Mouse (Mus musculus) hindbrain, embryonic 10.5 days (tissue): ENCODE results near the gene Gipr. TPM values are rescaled to one million over a fixed set of nuclear protein-coding genes. Genes with fewer than 3 reads are reported as not detected.

Experiments
- DNase-seq: peaks from one replicate; pipeline ENCODE4 v3.0.0-alpha.2; 2017; ENCODE audit warnings: low spot score
- H3K27ac ChIP-seq: fragments of 300-500 bp; sonication (generic); 2 replicates; pipeline ENCODE4 v1.5.1; 2016; ENCODE audit warnings: mild to moderate bottlenecking, moderate library complexity
- H3K27me3 ChIP-seq: fragments of 300-500 bp; sonication (generic); 2 replicates; pipeline ENCODE4 v1.6.1; 2016; ENCODE audit warnings: mild to moderate bottlenecking; ENCODE audit not compliant: poor library complexity, insufficient read depth, severe bottlenecking
- H3K36me3 ChIP-seq: fragments of 300-500 bp; sonication (generic); 2 replicates; pipeline ENCODE4 v1.6.1; 2016; ENCODE audit warnings: mild to moderate bottlenecking, moderate library complexity
- H3K4me1 ChIP-seq: fragments of 300-500 bp; sonication (generic); replicated peaks from 2 replicates; pipeline ENCODE4 v1.6.1; 2016; ENCODE audit warnings: mild to moderate bottlenecking
- H3K4me3 ChIP-seq: fragments of 300-500 bp; sonication (generic); 2 replicates; pipeline ENCODE4 v1.5.1; 2016; ENCODE audit warnings: mild to moderate bottlenecking, moderate library complexity
- H3K9me3 ChIP-seq: fragments of 300-500 bp; sonication (generic); 2 replicates; pipeline ENCODE4 v1.6.1; 2016; ENCODE audit warnings: mild to moderate bottlenecking, moderate library complexity
- WGBS: fragments of 180-500 bp; shearing (Covaris S2); methylation state at CpG from one replicate; pipeline ENCODE4 v1.1.7; 2016; 5-methylcytosine and 5-hydroxymethylcytosine counted together
- polyA plus RNA-seq: library from polyadenylated mRNA; unstranded; fragments of >200 nt; fragmentation: Nextera tagmentation; extraction: Ambion mirVana; gene quantifications from 2 replicates; pipeline ENCODE4 v1.2.1, GENCODE M21; 2016

Gene Gipr
- 0.95 and 1.3 TPM in 2 replicates for polyA plus RNA-seq

DNA sequence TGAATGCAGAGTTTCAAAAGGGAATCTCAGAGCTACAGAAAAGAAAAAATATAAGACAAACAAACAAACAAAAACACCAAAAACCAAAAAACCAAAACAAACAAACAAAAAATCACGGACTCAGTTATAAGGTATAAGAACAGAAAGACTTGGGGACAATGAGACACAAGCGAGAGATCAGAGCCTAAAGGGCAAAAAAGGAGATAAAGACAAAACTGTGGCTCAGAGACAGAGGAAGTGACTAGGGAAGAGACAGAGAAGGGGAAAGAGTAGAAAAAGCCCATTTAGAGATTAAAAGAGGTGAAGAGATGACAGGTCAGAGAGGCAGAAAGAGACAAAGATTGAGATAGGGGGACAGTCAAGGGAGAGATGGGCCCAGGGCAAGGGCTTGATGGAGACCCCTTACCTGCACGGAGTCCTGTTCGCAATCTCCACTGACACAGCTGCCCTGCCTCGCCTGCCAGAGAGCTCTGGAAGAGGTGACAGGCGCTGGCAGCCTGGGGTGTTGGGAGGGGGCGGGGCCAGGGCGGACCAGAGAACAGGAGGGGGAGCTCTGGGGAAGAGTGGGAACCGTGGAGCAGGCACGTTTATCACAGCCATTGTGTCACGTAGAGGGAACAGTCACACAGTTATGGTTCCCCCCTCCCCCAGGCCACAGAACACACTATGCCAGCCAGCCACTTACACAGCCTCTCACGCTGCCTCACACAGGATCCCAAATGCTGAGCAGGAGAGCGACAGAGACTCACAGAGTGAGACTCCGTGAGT lies at the start of gene Gipr:
Gene Gipr (minus strand): TSS at position 472 of the 768 bp plus-strand sequence.
- WGBS = 14% methylated on average over 14 of the region's 14 CpGs
- no peak for DNase-seq

DNA sequence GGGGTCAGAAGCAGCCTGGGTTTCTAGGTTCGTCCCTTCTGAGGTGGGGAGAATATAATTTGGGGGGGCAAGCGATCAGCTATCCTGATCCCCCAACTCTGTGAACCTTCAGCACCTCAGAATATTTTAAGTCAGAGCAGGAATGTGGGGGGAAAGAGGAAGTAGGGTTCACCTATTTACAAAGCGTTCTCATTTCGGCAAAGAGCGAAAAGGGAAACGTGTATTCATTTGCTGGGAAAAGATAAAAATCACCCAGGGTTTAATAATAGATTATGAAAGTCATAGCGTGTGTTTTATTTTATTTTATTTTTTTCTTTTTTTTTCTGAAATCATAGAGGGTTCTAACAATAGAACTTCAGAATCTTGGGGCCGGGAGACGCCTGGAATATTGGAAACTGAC lies 49.0 kb upstream of the Gipr start:
- Histone ChIP-seq H3K27ac (no peak overlapping the region), H3K4me3 (no peak overlapping the region), H3K9me3 (peaks cover 3% of the 10 kb centered on the region; the same call in 1 of the 2 replicates), H3K36me3 (no peaks in the 10 kb centered on the region), H3K27me3 (peaks cover 24% of the 10 kb centered on the region), H3K4me1 (peaks cover 51% of the 10 kb centered on the region)
- no peak for DNase-seq
- WGBS = 72% methylated on average over 9 of the region's 9 CpGs

More for the DNA sequence above, at the start of gene Gipr:
- peak within 1 kb of the TSS; percentile 31 for H3K4me3 ChIP-seq
- peaks cover 3% of the 10 kb centered on the region; the same call in 1 of the 2 replicates for H3K9me3 ChIP-seq
- H3K36me3 ChIP-seq = no peaks in the 10 kb centered on the region
- 0 out of 2 replicates have a peak within 1 kb of the TSS, but pooled peaks have one; percentile 14 for H3K27ac ChIP-seq
- peaks cover 56% of the 10 kb centered on the region for H3K27me3 ChIP-seq
- H3K4me1 ChIP-seq = peaks cover 37% of the 10 kb centered on the region

DNA sequence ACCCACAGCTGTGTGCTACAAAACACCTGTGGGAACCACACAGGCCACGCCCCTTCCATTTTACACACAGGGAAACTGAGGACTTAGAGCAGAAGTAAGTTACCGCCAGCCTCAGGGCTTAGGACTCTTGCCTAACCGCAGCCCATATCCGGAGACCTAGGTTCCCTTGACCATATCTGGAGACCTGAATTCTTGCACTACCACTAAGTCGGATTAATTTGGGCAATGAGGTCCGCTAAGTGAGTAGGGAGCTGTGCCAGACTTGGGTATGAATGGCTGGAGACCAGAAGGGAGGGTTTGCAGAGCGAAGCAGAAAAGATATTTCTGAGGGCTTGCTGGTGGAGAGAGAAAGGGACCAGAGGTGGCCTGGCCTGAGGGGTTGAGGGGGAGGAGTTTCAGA lies 48.4 kb upstream of the Gipr start:
- no peak overlapping the region for H3K27ac ChIP-seq
- no peak overlapping the region for H3K4me3 ChIP-seq
- H3K9me3 ChIP-seq = peaks cover 6% of the 10 kb centered on the region; the same call in 1 of the 2 replicates
- no peaks in the 10 kb centered on the region for H3K36me3 ChIP-seq
- H3K4me1 ChIP-seq = peaks cover 51% of the 10 kb centered on the region
- peaks cover 24% of the 10 kb centered on the region for H3K27me3 ChIP-seq
- WGBS = 76% methylated on average over 7 of the region's 7 CpGs
- no peak for DNase-seq

DNA sequence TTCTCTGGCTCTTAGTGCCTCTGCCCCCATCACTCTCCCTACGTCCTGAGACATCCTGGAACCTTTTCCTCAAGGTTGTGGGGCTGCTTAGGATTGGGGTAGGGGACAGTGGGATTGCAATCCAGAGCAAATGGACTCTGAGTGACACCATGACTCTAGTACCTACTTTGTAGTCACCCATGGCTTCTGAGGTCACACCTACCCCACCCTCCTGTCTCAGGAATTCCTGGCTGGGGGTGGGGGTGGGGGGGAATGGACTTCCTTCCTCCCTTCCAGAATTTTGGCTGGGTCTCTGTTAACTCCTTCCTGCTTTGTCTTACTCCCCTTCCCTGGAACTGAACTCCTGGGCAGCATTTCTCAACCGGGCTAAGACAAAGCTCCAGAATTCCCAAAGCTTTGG lies 47.5 kb upstream of the Gipr start:
- Histone ChIP-seq H3K27me3 (peaks cover 24% of the 10 kb centered on the region), H3K27ac (no peak overlapping the region), H3K9me3 (peaks cover 6% of the 10 kb centered on the region; the same call in 1 of the 2 replicates), H3K4me1 (peaks cover 51% of the 10 kb centered on the region), H3K4me3 (no peak overlapping the region), H3K36me3 (no peaks in the 10 kb centered on the region)
- no peak for DNase-seq
- WGBS = 71% methylated on average over 2 of the region's 2 CpGs

DNA sequence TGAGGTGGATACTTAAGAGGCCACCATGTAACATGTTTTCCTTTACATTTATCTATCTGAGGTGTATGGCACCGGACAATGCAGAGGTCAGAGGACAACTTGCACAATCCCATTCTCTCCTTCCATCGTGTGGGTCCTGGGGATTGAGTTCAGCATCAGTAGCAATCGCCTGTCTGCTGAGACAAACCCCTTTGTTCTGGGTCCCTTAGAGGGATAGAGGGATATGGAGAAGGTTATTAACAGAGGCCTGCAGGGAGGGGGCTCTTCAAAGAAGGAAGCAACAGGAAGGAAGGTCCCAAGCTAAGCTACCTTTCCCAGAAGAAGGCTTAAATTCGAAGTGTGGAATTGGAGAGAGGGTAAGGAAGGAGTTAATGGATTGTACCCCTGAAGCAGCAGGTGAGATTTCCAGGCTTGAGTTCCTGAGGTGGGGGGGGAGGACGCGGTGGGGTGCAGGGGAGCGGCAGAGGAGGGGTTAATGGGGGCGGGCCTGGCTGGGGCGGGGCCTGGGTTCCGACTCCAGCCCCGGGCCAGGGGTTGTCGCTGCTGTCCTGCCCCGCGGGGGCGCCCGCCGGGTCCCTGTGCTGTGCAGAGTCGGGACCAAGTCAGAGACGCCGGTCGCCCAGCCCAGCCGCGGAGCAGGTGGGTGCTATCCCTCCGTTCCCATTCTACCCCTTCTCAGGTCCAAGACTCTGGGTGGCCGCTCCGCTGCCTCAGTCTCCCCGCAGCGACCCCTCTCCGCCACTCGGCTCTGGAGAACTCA lies 46.2 kb upstream of the Gipr start, which contains the start of gene Gpr4:
Gene Gpr4 (plus strand): TSS at position 543 of the 760 bp plus-strand sequence.
- Histone ChIP-seq H3K27me3 (peaks cover 24% of the 10 kb centered on the region), H3K9me3 (peaks cover 6% of the 10 kb centered on the region; the same call in 1 of the 2 replicates), H3K4me1 (peaks cover 42% of the 10 kb centered on the region), H3K36me3 (no peaks in the 10 kb centered on the region), H3K27ac (peak within 1 kb of the TSS; percentile 70), H3K4me3 (peak within 1 kb of the TSS; percentile 58)
- WGBS = 2% methylated on average over 30 of the region's 30 CpGs
- peak; percentile 52 for DNase-seq

DNA sequence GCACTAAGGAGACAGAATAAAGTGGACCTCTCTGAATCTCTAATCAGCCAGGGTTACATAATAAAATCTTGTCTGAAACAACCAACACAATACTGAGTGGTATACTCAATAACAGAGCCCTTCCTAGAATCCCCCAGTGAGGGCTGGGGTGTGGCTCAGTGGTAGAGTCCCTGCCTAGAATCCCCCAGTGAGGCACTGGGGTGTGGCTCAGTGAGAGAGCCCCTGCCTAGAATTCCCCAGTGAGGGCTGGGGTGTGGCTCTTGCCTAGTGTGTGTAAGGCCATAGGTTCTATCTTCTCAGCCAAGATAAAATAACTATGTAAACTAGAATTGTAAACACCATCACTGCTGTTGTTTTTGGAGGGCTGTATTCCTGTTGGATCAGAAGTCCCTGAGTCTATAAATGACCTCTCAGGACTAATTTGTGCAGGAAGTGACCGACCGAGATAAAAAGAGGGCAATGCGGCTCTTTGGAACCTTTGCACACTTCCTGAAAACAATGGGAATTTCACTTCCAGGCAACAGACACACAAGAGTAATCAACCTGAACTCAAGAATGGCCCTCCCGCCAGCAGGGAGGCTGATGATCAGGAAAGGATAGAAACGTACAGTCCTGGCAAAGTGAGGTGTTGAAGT lies 45.2 kb upstream of the Gipr start:
- Histone ChIP-seq H3K27ac (no peak overlapping the region), H3K27me3 (peaks cover 24% of the 10 kb centered on the region), H3K4me1 (peaks cover 42% of the 10 kb centered on the region), H3K36me3 (peaks cover under 1% of the 10 kb centered on the region; the same call in 1 of the 2 replicates), H3K4me3 (no peak overlapping the region), H3K9me3 (peaks cover 6% of the 10 kb centered on the region; the same call in 1 of the 2 replicates)
- 52% methylated on average over 5 of the region's 5 CpGs for WGBS
- DNase-seq = no peak

DNA sequence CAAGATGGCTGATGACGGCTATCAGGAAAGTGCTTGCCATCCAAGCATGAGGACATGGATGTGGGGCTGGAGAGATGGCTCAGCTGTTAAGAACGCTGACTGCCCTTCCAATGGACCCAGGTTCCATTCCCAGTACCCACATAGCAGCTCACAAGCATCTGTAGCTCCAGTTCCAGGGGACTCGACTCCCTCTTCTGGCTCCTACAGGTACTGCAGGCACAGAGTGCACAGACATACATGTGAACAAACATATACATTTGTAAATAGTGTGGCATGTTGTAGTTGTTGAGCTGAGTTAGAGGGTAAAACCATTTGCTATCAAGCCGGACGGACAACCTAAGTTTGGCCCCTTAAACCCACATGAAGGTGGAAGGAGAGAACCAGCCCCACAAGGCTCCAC lies 44.1 kb upstream of the Gipr start:
- H3K9me3 ChIP-seq = peaks cover 6% of the 10 kb centered on the region; the same call in 1 of the 2 replicates
- WGBS = 91% methylated on average over 5 of the region's 5 CpGs
- no peak for DNase-seq
- H3K27me3 ChIP-seq = peaks cover 24% of the 10 kb centered on the region
- H3K27ac ChIP-seq = no peak overlapping the region
- H3K36me3 ChIP-seq = peaks cover 12% of the 10 kb centered on the region
- H3K4me3 ChIP-seq = no peak overlapping the region
- H3K4me1 ChIP-seq = peaks cover 37% of the 10 kb centered on the region

DNA sequence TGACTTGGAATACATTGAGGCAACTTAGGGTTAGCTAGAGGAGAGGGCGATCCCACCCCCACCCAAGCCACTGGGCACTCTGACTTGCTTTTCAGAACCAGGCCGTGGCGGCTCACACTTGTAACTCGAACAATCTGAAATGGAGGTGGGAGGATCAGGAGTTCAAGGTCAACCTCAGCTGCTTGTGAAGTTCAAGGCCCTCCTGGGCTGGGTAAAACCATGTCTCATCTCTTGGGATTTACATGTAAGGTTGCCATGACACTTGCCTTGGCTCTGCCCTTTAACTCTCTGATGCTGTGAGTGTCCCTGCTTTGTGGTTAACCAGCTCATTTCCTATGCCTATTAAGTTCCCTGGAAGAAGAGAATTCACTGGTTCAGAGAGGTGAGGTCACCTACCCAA lies 43.6 kb upstream of the Gipr start:
- Histone ChIP-seq H3K27me3 (peaks cover 21% of the 10 kb centered on the region), H3K4me1 (peaks cover 32% of the 10 kb centered on the region), H3K36me3 (peaks cover 17% of the 10 kb centered on the region), H3K9me3 (peaks cover 6% of the 10 kb centered on the region; the same call in 1 of the 2 replicates), H3K27ac (no peak overlapping the region), H3K4me3 (no peak overlapping the region)
- DNase-seq = no peak
- 84% methylated on average over 4 of the region's 4 CpGs for WGBS

DNA sequence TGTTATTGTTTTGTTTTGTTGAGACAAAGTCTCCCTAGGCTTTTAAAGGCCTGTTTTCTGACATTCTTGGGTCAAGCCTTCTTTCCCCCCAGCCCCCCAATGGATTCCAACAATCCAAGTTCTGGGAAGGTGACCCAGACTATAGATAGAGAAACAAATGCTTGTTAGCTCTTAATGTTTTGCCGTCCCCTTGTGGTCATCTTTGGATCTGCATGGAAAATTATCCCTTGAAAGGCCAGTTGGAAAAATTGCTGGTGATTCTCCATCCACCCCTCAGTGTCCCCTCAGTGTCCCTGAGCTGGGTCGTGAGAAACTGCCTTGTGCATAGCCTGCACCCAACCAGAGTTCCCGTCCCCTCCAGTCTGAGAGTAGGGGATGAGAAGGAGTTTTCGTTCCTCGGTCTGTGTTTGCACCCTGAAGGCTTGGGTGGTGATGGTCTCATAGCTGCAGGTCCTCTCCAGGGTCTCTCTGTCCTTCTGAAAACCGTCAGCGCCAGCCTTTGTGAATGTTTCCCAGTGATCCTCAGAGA lies 43.1 kb upstream of the Gipr start:
- Histone ChIP-seq H3K36me3 (peaks cover 22% of the 10 kb centered on the region), H3K4me1 (peaks cover 29% of the 10 kb centered on the region), H3K4me3 (no peak overlapping the region), H3K27me3 (peaks cover 20% of the 10 kb centered on the region), H3K27ac (no peak overlapping the region), H3K9me3 (peaks cover 6% of the 10 kb centered on the region; the same call in 1 of the 2 replicates)
- 59% methylated on average over 7 of the region's 7 CpGs for WGBS
- DNase-seq = peak; percentile 36

DNA sequence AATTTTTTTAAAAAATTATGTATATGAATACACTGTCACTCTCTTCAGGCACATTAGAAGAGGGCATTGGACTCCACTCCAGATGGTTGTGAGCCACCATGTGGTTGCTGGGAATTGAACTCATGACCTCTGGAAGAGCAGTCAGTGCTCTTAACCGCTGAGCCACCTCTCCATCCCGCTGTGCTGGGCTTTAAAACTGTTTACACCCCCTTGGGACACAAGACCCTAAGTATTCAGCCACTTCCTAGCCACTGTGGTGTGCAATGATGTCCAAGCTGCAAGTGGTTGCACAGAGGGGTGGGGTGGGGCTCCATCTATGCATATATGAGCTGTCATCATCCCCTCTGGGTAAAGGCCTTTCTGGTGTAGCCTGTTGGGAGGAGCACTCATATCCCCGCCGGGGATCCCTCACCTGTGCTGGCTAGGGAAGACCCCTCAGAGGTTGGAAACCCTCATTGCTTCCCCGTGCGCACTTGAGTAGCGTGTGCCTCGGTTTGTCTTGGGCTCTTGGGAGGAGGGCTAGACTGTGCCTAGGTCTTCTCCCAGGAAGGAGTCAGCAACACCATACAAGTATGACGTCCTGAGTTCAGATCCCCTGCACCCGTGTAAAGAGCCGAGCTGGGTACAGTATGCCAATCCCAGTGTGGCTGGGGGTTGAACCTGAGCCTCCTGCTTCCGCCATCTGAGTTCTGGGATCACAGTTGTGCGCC lies 42.4 kb upstream of the Gipr start:
- H3K4me1 ChIP-seq = peaks cover 24% of the 10 kb centered on the region
- H3K9me3 ChIP-seq = peaks cover 6% of the 10 kb centered on the region; the same call in 1 of the 2 replicates
- WGBS = 81% methylated on average over 13 of the region's 13 CpGs
- DNase-seq = no peak
- peaks cover 28% of the 10 kb centered on the region for H3K36me3 ChIP-seq
- H3K27ac ChIP-seq = no peak overlapping the region
- peaks cover 13% of the 10 kb centered on the region for H3K27me3 ChIP-seq
- H3K4me3 ChIP-seq = no peak overlapping the region

DNA sequence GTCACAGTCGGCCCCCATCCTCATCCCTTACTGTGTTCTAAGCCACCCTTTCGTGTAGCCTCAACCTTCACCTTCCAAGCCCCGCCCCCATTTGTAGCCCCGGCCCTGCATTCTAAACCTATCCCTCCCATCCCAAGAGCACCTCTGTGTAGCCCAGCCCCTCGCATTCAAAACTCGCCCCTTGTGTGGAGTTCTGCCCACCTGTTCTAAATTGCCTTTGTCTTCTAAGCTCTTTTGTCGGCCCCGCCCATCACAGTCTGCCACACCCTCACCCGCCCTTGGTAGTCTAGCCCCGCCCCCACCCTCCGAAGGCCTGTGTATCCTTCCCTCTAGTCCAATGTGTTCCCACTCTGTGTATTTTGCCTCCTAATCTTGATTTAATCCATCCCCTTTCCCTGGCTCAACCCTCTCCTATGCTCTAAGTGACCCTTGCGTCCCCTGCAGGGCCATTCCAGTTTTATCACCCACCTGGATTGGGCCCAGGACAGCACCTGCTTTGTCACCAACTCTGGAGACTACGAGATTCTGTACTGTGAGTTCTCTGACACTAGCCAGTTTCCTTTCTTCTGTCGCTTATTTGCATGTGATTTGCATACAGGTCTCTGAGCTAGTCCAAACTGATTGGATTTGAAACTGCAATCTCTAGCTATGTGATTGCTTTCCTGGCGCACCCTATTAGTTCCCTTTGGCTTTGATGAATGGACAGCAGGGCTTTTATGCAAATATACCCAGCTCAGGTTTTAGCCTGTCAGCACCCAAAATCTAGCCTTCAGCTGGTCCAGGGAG lies 36.3 kb upstream of the Gipr start:
- H3K27me3 ChIP-seq = no peaks in the 10 kb centered on the region
- H3K9me3 ChIP-seq = no peaks in the 10 kb centered on the region
- peaks cover 73% of the 10 kb centered on the region for H3K36me3 ChIP-seq
- H3K27ac ChIP-seq = no peak overlapping the region
- no peaks in the 10 kb centered on the region for H3K4me1 ChIP-seq
- DNase-seq = no peak
- 62% methylated on average over 15 of the region's 15 CpGs for WGBS
- H3K4me3 ChIP-seq = no peak overlapping the region
